Mouse (Mus musculus): ENCODE results near the gene Gm9936. TPM values are rescaled to one million over a fixed set of nuclear protein-coding genes. Genes with fewer than 3 reads are reported as not detected.

Gm9936 gene
- not detected for total RNA-seq (2023)

GRCm38 (mm10) chr5:114858582-114858981, at the start of gene Gm9936:
Gene Gm9936, minus strand, starts transcription at chr5:114858682.

GRCm38 (mm10) chr5:114896688-114897373, 38.3 kb upstream of the Gm9936 start, which contains the start of gene Oasl2:
Gene Oasl2, plus strand, starts transcription at chr5:114896936.

GRCm38 (mm10) chr5:114853364-114853763, 5.1 kb downstream of the Gm9936 start, which contains the start of gene 4930519G04Rik:
Gene 4930519G04Rik, plus strand, starts transcription at chr5:114853664.

GRCm38 (mm10) chr5:114822796-114823688, 35.4 kb downstream of the Gm9936 start, which contains the start of gene 1500011B03Rik:
Gene 1500011B03Rik, minus strand, starts transcription at chr5:114823468.

Other genes with a start within 250 kb of the Gm9936 start
- 0.23 TPM for gene Trpv4, start 200.3 kb downstream of the Gm9936 start, total RNA-seq (2023)
- 106 TPM for gene Gltp, start 167.7 kb downstream of the Gm9936 start, total RNA-seq (2023)
- 21.5 TPM for gene Tchp, start 150.9 kb downstream of the Gm9936 start, total RNA-seq (2023)
- 139 TPM for gene Ankrd13a, start 84.0 kb downstream of the Gm9936 start, total RNA-seq (2023)
- 185 TPM for gene Git2, start 83.2 kb downstream of the Gm9936 start, total RNA-seq (2023)
- 48.3 TPM for gene 1500011B03Rik, start 35.2 kb downstream of the Gm9936 start, total RNA-seq (2023)
- gene 4930519G04Rik, start 5.0 kb downstream of the Gm9936 start, total RNA-seq (2023), result not detected
- 31.4 TPM for gene Oasl2, start 38.3 kb upstream of the Gm9936 start, total RNA-seq (2023)
- 5.4 TPM for gene Oasl1, start 64.6 kb upstream of the Gm9936 start, total RNA-seq (2023)
- gene 2210016L21Rik, start 83.5 kb upstream of the Gm9936 start, total RNA-seq (2023), result 34.2 TPM
- gene Hnf1a, start 112.4 kb upstream of the Gm9936 start, total RNA-seq (2023), result not detected
- 64.9 TPM for gene Sppl3, start 152.5 kb upstream of the Gm9936 start, total RNA-seq (2023)
- not detected for gene Gm10401, start 239.6 kb upstream of the Gm9936 start, total RNA-seq (2023)